Mouse (Mus musculus) urinary bladder, postnatal 10 days (tissue): ENCODE results near the gene Cdc27.
A peak's percentile ranks its signal among the peaks of the same experiment; 100 is the strongest.

Experiments
- DNase-seq: peaks from one replicate; pipeline ENCODE4 v3.0.0; 2022; ENCODE audit warnings: low spot score

Cdc27 gene

DNA sequence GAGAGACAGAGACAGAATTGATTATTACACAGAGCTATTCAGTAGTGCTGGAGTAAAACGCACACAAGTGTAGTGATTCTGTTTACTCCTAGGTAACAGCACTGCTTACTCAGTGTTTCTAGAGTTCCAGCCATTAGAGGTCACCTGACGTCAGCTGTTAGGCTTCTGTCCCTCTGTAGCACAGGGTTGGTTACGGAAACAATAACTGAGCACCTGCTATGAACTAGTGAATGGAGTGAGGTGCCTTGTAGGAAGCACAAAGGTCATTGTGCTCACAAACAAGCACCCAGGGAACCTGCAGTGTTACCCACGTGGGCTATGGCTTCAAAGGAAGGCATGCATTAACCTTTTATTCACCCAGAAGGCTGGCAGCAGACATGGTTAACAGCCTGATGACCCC, 70.9 kb downstream of the Cdc27 start:
- DNase-seq: no peak

GRCm38 (mm10) chr11:104469371-104469835, 81.0 kb downstream of the Cdc27 start:
- DNase-seq: peak; percentile 70

- no peak for DNase-seq
These were observed 81.6 kb downstream of the Cdc27 start, which contains the start of gene Kansl1 for GRCm38 (mm10) chr11:104468751-104469268. Gene Kansl1 (minus strand): TSS chr11:104468861.

GRCm38 (mm10) chr11:104467698-104468097, 82.7 kb downstream of the Cdc27 start:
- no peak for DNase-seq

DNA sequence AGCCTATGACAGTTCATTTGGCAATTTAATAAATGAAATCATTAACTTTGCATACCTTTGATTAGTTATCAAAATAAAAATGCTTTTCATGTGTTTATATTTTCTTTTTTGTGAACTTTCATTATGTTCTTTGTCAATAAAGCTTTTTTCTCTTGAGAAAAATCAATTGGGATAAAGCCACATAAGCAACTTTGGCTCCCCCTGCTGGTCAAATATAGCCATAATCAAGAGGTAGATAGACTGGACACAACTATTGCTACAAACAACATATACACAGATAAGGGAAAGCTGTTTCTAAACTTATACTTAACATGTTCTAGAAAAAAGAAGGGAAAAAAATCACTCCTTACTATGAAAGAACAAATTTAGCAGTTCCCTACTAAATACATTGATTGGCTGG, 88.9 kb downstream of the Cdc27 start:
- DNase-seq: no peak

DNA sequence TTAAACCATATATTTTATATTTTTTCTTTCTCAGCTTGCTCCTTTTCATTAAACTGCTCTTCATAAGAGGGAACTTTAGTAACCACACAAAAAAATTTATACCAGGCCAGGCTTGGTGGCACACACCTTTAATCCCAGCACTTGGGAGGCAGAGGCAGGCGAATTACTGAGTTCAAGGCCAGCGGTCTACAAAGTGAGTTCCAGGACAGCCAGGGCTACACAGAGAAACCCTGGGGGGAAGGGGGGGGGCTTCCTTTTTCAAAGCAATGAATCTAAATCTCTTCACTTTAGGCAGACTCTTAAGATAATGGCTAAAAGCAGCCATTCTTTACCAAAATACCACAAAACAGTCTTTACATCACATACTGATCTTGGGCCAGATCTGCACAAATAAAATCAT, 90.7 kb downstream of the Cdc27 start:
- no peak for DNase-seq

GRCm38 (mm10) chr11:104458507-104458906, 91.9 kb downstream of the Cdc27 start:
- no peak for DNase-seq
